Mouse (Mus musculus) ES-E14 (cell line): ENCODE data around the gene Sgms1.

Experiments used
- CHD2 ChIP-seq: IDR thresholded peaks from 2 replicates; pipeline ENCODE4 v1.6.1; 2014; ENCODE audit warnings: mild to moderate bottlenecking, low read depth, low read length, inconsistent platforms
- MAFK ChIP-seq: IDR thresholded peaks from 2 replicates; pipeline ENCODE4 v1.6.1; 2014; ENCODE audit warnings: mild to moderate bottlenecking, low read depth, low read length, inconsistent platforms; ENCODE audit not compliant: insufficient read depth

DNA sequence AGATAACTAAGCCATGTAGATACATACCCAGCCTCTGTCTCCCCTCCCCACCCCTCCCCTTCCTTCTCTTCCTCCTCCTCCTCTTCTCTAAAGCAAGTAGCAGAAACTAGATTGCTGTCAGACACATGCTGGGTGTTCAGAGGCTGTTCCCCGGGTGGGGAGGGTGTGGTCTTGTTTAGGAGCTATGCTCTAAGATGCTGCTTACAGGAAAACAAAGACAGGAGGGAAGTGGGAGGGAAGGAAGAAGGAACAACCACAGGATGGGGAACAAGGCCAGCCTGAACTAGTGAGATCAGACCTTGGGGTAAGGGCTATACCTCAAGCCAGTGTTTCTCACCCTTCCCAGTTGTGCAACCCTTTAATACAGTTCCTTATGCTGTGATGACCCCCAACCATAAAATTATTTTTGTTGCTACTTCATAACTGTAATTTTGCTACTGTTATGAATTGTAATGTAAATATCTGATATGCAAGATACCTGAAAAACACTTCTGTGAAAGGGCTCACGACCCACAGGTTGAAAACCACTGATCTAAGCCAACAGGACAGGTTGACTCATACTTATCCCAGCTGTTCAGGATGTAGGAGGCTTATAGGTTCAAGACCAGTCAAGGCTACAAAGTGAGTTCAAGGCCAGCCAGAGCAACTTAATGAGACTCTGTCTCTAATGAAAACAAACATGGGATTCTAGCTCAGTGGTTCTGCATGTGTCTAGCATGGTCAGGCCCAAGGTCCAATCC, 61.3 kb downstream of the Sgms1 start:
- TF ChIP-seq CHD2 = no peak
- TF ChIP-seq MAFK = no peak
